Mouse (Mus musculus): Measurements from ENCODE around the gene Dll1. TPM values are rescaled to one million over a fixed set of nuclear protein-coding genes. Genes with fewer than 3 reads are reported as not detected.

The Dll1 gene
- polyA plus RNA-seq, 1 experiment from 2014 or later: 57.4 TPM

DNA sequence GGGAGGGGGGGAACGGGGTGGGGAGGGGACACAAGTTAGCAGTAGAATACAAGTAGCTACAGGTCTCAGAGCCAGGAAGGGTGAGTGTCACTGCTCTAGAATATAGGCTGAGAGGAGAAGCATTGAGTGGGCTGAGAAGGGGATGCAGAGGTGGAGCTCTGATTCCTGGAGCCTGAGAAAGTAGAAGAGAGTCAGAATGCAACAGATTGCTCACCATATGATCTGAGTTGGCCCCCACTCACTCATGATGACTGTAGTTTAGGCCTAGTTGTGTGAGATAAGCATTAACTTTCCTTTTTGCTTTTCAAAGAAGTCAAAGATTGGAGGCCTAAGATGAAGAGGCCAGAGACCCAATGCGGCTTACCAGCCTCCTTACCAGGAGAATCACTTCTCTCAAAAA lies 22.7 kb downstream of the Dll1 start:
- H3K4me1 ChIP-seq: no peaks in the 10 kb centered on the region
- H3K27ac ChIP-seq: no peak overlapping the region
- H3K4me2 ChIP-seq: no peak overlapping the region
- no peaks in the 10 kb centered on the region for H3K9me3 ChIP-seq (replicated peaks)
- no peaks in the 10 kb centered on the region for H3K27me3 ChIP-seq
- ATAC-seq: no peak
- no peak overlapping the region for H3K4me3 ChIP-seq
- no peak overlapping the region for H3K9ac ChIP-seq
- WGBS: 86% methylated on average over 2 of the region's 2 CpGs
- H3K36me3 ChIP-seq (ENCODE audit: poor library complexity, severe bottlenecking): no peaks in the 10 kb centered on the region

DNA sequence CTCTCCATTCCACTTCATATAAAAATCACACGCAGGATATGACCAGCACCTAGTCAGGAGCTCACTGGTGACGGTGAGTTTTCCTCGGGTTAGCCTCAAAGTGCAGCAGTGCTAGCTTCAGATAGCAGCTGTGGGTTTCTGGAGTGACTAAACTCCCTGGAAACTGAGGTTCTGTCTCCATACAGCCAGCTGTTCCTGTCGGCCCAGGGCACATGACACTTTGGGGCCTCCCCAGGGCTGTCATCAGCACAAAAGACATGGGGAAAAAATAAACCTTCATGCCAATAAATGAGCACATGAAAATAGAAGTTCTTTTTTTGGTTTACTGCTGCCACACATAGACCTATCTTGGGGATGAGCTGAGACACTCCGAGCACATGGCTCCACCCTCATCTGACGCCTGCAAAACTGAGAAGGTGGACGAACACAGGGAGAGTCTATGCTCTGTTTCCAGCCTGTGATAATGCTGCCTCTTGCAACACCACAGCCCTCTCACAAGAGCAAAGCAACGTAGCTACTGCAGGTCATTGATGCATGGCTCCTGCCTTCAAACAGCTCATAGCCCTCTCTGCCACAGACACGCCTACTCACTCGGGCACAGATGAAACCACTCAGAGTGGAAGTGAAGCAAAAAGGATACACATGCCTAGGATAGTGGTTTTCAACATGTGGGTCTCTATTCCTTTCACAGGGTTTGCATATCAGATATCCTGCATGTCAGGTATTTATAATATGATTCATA lies 23.6 kb downstream of the Dll1 start:
- Histone ChIP-seq H3K4me3 (no peak overlapping the region), H3K9ac (no peak overlapping the region), H3K27ac (no peak overlapping the region), H3K4me2 (no peak overlapping the region), H3K4me1 (no peaks in the 10 kb centered on the region), H3K27me3 (no peaks in the 10 kb centered on the region), H3K9me3 (replicated peaks) (no peaks in the 10 kb centered on the region), H3K36me3 (ENCODE audit: poor library complexity, severe bottlenecking) (no peaks in the 10 kb centered on the region)
- 85% methylated on average over 10 of the region's 10 CpGs for WGBS
- ATAC-seq: no peak

DNA sequence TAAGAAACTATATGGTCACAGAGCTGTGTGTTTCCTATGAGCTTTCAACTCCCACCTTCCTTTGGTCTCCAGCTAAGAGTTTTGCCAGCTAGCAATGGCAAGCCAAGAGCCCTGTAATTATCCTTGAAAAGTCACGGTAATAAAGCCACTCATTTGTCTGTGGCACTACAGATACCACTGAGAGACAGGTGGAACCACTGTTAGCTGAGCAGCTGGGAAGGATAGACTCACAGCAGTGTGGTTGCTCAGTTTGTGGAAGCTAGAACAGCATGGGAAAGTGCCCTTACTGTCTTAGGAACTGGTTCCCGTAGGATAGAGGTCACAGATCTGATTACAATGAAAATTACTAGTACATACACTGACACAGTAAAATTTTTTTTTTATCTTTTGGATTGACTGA lies 26.5 kb downstream of the Dll1 start:
- Histone ChIP-seq H3K27me3 (no peaks in the 10 kb centered on the region), H3K9me3 (replicated peaks) (no peaks in the 10 kb centered on the region), H3K36me3 (ENCODE audit: poor library complexity, severe bottlenecking) (no peaks in the 10 kb centered on the region), H3K9ac (no peak overlapping the region), H3K4me2 (no peak overlapping the region), H3K4me3 (no peak overlapping the region), H3K4me1 (no peaks in the 10 kb centered on the region), H3K27ac (no peak overlapping the region)
- no peak for ATAC-seq
- 68% methylated on average over 2 of the region's 2 CpGs for WGBS

- no peaks in the 10 kb centered on the region for H3K9me3 ChIP-seq (replicated peaks)
- H3K9ac ChIP-seq: no peak overlapping the region
- no peaks in the 10 kb centered on the region for H3K27me3 ChIP-seq
- H3K4me1 ChIP-seq: peaks cover 18% of the 10 kb centered on the region
- peak; percentile 93 for ATAC-seq
- H3K4me2 ChIP-seq: peak overlapping the region; percentile 46
- H3K36me3 ChIP-seq (ENCODE audit: poor library complexity, severe bottlenecking): no peaks in the 10 kb centered on the region
- no peak overlapping the region for H3K4me3 ChIP-seq
- 21% methylated on average over 14 of the region's 14 CpGs for WGBS
- H3K27ac ChIP-seq: peak overlapping the region; percentile 33; the same call in 1 of the 2 replicates
These were observed 33.4 kb downstream of the Dll1 start for GRCm38 (mm10) chr17:15343071-15343822.

DNA sequence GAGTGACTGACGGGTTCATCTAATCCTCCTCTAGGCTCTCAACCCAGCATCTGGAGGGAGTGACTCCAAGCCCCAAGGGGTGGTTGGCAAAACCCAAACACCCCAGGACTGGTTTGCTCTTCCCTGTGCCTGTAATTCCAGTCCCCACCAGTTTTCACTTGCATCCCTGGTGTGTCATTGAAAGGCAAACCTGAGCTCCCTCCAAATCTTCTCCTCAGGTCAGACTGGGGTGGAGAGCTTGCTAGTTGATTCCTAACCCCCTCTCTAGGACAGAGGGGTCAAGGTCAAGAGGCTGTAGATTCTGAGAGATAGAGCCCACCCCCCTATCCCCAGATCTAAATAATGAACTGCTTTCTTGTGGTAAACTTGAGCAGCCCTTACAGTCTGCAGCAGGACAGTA lies 38.8 kb downstream of the Dll1 start:
- WGBS: 83% methylated on average over 1 of the region's 1 CpGs
- no peaks in the 10 kb centered on the region for H3K9me3 ChIP-seq (replicated peaks)
- no peak overlapping the region for H3K4me3 ChIP-seq
- H3K27me3 ChIP-seq: no peaks in the 10 kb centered on the region
- ATAC-seq: no peak
- H3K27ac ChIP-seq: no peak overlapping the region
- peaks cover 14% of the 10 kb centered on the region for H3K4me1 ChIP-seq
- H3K36me3 ChIP-seq (ENCODE audit: poor library complexity, severe bottlenecking): no peaks in the 10 kb centered on the region
- H3K4me2 ChIP-seq: no peak overlapping the region
- H3K9ac ChIP-seq: no peak overlapping the region

DNA sequence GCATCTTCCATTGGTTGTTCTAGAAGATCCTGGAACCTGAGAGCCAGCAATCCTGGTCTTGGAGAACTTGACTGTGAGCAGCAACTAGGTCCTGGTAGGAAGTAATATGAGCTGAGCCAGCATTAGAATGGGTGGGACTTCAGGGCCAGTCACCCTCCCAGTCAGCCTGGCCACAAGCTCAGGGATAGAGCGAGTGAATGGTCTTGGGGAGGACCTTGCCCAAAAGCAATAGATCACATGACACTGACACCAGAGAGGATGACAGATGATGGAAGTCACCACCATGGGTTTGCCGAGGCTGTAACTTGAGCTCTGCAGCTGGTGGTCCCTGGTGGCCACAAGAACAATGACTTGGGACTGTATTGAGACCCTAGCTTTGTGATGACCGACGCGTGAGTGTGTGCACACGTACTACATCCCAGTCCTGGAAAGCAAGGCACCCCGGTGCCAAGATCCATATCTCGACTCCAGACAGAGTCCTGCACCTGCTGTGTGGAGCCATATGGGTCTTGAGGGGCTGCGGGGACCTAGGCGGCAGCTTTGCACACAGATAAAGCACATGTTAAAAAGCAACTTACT lies 46.8 kb downstream of the Dll1 start:
- H3K9ac ChIP-seq: no peak overlapping the region
- no peak for ATAC-seq
- peaks cover 8% of the 10 kb centered on the region; the same call in 1 of the 2 replicates for H3K4me1 ChIP-seq
- no peak overlapping the region for H3K27ac ChIP-seq
- 85% methylated on average over 10 of the region's 10 CpGs for WGBS
- H3K4me2 ChIP-seq: no peak overlapping the region
- H3K4me3 ChIP-seq: no peak overlapping the region
- no peaks in the 10 kb centered on the region for H3K9me3 ChIP-seq (replicated peaks)
- H3K36me3 ChIP-seq (ENCODE audit: poor library complexity, severe bottlenecking): no peaks in the 10 kb centered on the region
- no peaks in the 10 kb centered on the region for H3K27me3 ChIP-seq

GRCm38 (mm10) chr17:15327106-15327505 lies 49.6 kb downstream of the Dll1 start:
- no peak for ATAC-seq
- H3K4me3 ChIP-seq: no peak overlapping the region

DNA sequence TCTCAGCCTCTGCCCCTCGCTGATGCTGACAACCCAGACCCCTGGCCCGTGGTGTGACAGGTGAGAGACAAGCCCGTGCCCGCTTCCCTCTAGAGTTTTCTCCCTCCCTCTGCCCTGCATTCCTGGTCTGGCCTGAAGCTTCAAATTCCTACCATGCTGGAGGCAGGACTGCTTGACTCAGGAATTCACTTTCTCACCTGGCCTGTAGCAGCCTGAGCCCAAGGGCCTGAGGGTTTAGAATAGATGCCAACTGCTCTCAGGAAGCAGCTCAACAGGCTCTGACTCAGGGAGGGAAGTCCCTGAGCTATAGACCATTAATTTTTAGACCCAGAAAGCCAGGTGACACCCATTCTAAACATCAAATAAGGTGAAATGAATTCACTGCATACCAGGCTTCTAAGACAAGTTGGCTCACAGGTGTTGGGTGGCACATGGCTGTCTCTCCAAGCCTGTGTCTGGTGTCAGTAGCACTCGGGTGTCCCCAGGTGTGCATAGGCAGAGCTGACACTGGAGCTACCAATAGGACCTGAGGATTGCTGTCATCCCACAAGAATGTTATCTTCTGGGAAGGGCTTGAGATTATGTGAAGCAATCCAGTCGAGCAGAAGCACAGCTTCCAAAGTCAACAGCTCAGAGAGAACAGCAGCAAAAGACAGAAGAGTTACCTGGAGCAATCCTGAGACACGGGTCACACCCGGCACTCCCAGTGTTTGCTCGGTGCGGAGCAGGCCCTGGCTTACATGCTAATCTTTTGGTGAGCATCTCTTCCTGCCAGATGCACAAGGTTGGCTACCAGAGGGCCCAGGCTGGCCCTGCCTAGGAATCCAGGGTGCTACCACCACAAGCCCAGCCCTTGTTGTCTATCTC lies 50.5 kb downstream of the Dll1 start:
- H3K27ac ChIP-seq: no peak overlapping the region
- H3K36me3 ChIP-seq (ENCODE audit: poor library complexity, severe bottlenecking): no peaks in the 10 kb centered on the region
- H3K9me3 ChIP-seq (replicated peaks): no peaks in the 10 kb centered on the region
- WGBS: 85% methylated on average over 10 of the region's 10 CpGs
- H3K4me1 ChIP-seq: peaks cover 20% of the 10 kb centered on the region
- H3K4me3 ChIP-seq: no peak overlapping the region
- no peak overlapping the region for H3K4me2 ChIP-seq
- ATAC-seq: no peak
- no peak overlapping the region for H3K9ac ChIP-seq
- H3K27me3 ChIP-seq: no peaks in the 10 kb centered on the region

More at GRCm38 (mm10) chr17:15327106-15327505, 49.6 kb downstream of the Dll1 start:
- no peak overlapping the region for H3K9ac ChIP-seq
- no peaks in the 10 kb centered on the region for H3K27me3 ChIP-seq
- no peak overlapping the region for H3K4me2 ChIP-seq
- H3K36me3 ChIP-seq (ENCODE audit: poor library complexity, severe bottlenecking): no peaks in the 10 kb centered on the region
- H3K9me3 ChIP-seq (replicated peaks): no peaks in the 10 kb centered on the region
- 90% methylated on average over 5 of the region's 5 CpGs for WGBS
- H3K4me1 ChIP-seq: peaks cover 19% of the 10 kb centered on the region
- H3K27ac ChIP-seq: no peak overlapping the region

DNA sequence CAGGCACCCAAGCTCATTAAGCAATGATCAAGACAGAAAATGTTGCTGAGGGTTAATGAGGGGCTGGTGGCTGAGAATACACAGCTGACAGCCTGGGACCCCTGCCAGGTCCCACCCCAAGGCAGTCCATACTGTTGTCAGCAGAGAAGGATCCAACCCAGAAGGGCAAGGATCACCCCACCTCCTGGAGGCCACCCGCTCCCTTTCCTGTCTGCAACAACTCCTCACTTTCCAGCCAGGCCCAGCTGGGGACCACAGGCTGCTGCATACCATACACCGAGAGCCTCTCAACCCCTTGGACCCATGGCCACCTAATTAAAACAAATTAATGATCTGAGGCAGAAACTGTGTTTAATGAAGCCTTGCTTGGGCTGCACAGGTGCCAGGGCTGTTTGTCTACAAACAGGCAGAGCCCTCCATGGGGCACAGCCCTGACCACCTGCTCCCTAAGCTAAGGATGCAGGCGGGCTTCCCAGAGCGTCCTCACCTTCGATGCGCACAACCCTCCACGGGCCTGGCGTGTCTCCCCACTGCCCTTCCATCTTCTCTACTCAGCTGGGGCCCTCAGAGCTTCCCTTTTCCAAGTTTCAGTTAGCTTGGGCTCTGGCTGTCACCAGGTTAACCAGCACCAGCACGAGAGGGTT lies 53.4 kb downstream of the Dll1 start:
- Histone ChIP-seq H3K9me3 (replicated peaks) (no peaks in the 10 kb centered on the region), H3K4me2 (no peak overlapping the region), H3K4me1 (peaks cover 20% of the 10 kb centered on the region), H3K4me3 (no peak overlapping the region), H3K36me3 (ENCODE audit: poor library complexity, severe bottlenecking) (no peaks in the 10 kb centered on the region), H3K27me3 (no peaks in the 10 kb centered on the region), H3K9ac (no peak overlapping the region), H3K27ac (0 out of 2 replicates have a peak overlapping the region, but pooled peaks have one; percentile 19)
- peak; percentile 95 for ATAC-seq
- 42% methylated on average over 9 of the region's 9 CpGs for WGBS

Measured in forebrain, embryonic 13.5 days (tissue).